Mouse (Mus musculus) lung, postnatal 4 days (tissue): ENCODE results near the gene 6030408B16Rik.

Experiments used
- DNase-seq, 2 experiments: peaks; one replicate each; pipeline ENCODE4 v3.0.0; 2021

Gene 6030408B16Rik

DNA sequence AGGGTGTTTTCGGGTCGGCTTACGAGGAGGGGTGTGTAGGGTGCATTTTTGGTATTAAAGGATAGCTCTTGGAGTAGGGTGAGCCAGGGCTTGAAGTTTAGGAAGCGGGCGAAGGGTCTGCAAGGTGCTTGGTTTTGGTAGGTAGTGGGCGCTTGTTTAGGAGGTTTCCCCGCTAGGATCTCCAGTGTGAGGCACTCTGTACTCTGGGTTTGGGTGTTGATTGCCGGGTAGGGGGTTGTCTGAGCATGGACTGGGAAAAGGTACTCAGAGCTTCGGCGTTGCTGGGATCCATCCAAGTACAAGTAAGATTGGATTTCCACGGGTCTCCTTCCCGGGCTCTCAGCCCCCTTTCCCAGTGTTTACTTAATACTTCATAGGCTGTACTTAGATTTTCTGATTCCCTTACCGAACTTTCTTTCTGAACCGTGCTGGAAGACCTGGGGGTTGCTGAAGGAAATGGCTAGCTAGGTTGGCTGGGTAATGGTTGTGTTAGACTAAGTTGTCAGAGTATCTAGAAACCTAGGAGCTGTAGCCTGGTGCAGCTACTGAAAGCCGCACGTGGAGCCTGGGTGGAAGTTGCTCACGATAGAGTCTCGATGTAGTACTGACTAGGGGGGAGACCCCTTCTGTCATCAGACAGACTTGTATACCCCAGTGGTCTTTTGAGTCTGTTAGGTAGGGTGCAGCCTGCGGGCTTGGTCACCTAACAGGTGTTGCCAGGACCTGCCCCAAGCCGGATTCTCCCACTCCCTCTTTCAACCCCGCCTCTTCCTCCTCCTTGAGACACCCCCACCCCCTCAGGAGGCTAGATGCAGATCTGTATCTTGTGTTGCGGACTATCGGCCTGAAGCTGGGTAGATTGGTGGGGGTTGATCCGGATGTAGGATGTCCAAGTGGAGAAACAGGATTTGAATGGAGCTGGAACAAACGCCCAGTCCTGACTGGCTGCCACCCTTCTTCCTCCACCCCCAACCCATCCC, 25.7 kb upstream of the 6030408B16Rik start:
- DNase-seq, result peak; percentile 69

DNA sequence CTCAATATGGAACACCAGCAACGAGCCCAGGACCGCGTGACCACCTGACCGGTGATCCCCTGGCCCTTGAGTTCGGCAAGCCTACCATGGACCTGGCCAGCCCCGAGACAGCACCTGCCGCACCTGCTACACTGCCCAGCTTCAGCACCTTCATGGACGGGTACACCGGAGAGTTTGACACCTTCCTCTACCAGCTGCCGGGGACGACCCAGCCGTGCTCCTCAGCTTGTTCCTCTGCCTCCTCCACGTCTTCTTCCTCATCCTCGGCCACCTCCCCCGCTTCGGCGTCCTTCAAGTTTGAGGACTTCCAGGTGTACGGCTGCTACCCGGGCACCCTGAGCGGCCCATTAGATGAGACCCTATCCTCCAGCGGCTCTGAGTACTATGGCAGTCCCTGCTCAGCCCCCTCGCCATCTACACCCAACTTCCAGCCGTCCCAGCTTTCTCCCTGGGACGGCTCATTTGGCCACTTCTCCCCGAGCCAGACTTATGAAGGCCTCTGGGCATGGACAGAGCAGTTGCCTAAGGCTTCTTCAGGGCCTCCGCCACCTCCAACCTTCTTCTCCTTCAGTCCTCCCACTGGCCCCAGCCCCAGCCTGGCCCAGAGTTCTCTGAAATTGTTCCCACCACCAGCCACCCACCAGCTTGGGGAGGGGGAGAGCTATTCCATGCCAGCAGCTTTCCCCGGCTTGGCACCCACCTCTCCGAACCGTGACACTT, 22.8 kb upstream of the 6030408B16Rik start:
- peak in 1 of 2 experiments; percentile 25 for DNase-seq

DNA sequence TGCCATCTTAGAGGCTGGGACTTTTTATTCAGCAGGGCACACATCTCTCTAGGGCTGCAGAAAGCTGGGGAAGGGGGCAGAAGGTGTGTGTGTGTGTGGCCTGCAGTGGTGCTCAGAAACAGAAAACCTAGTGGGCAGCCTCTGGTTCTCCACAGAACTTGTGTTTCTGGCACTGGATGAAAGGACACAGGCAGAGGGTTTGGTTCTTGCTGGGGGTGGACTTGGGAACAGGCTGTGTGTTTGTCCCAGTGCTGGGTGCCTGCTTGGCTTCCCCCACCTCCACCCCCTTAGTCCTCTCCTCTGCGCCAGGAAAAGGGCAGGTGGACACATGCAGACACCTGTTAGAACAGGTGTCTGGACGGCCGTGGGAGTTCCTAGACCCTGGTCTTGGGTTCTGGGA, 21.9 kb upstream of the 6030408B16Rik start:
- no peak for DNase-seq

DNA sequence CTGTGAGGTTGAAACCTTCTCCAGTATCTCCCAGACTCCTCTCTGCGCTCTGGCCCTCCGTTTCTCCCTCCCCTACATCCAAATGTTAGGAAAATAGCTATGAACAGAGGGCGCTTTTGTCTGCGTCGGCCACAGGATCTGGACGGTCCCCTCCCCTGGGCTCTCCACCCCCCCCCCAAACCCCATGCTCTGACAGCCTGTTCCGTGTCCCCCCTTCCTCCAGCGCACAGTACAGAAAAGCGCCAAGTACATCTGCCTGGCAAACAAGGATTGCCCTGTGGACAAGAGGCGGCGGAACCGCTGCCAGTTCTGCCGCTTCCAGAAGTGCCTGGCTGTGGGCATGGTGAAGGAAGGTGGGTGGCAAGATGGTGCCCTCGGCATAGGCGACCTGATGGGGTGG, 21.5 kb upstream of the 6030408B16Rik start:
- peak in 1 of 2 experiments; percentile 18 for DNase-seq

DNA sequence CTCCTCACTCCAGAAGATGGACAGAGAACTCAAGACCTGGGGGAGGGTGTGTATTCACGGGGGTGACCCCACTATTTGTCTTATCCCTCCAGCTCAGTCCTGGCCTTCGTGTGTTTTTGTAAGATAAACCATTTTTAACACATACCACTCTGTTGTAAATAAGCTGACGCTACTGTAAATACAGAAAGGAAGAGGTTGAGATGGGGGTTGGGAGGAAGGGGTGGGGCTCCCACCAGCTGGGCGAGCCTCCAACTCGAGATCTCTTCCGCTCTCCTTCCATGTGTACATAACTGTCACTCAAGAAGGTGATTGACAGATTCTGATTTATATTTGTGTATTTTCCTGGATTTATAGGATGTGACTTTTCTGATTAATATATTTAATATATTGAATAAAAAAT, 18.6 kb upstream of the 6030408B16Rik start:
- peak in 1 of 2 experiments; percentile 49 for DNase-seq

DNA sequence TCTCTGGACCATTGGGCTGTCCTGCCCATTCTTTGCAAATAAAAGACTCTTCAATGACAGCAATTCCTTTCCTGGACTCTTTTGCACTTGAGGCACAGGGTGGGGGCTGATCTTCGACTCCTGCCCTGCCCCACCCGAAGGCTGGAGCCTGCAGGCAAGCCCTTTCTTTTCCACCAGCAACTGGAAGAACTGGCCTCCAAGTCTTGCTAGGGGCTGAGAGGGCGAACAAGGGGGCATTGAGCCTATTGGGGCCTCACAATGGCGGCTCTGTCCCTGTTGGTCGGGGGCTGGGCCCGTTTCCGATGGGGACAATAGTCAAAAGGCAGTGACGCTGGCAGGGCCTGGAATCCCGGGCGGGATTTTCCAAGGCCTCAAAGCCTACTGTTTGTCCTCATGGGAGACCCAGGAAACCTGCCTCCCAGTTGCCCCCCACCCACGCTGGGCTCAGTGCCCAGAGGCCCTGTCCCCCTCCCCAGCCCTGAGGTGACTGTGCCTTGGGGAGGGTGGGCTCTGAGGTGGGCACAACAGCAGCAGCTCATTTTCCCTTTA, 15.6 kb upstream of the 6030408B16Rik start:
- peak in 1 of 2 experiments; percentile 18 for DNase-seq

DNA sequence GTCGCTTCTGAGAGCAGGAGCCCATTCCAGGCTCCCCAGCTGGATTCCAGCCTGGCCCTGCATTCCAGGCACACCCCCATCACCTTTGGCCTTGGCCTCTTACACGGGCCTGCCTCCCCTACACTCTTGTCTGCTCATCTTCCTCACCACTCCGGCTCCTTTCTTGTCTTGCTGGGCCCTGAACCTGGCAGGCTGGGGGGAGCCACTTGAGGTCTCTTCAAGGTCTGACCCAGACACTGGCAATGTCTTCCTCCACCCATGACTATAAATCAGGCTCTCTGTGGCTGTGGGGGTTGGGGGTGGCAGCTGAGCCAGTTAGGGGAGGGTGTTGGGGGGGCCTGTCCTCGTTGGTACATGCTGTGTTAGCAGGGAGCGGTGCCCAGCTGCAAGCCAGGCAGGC, 14.4 kb upstream of the 6030408B16Rik start:
- DNase-seq, result peak in 1 of 2 experiments; percentile 19

DNA sequence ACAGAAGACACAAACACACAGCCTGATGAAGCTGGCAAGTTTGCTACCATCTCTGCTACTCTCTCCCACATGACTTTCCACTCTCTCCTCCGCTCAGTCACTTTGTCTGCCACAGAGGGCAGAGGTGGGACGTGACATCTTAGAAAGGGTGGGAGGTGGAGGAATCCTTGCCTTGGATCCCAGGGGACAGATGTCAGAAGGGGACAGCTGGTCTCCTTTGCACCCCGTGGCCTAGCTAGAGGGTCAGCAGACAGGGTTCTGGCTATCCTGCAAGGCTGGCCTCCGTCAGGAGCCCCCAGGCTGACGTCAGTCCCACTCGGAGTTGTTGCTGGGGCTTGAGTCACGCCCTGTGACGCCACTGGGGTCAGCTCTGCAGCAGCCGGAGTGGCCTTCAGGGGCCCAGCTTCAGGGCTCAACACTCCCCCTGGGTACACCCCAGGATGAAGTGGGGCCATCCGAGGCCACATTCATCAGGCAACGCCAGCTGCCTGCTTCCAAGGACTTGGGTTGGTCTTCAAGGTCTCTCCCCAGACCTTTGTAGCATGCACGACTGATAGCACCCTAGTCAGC, 13.5 kb upstream of the 6030408B16Rik start:
- DNase-seq, result peak in 1 of 2 experiments; percentile 38

DNA sequence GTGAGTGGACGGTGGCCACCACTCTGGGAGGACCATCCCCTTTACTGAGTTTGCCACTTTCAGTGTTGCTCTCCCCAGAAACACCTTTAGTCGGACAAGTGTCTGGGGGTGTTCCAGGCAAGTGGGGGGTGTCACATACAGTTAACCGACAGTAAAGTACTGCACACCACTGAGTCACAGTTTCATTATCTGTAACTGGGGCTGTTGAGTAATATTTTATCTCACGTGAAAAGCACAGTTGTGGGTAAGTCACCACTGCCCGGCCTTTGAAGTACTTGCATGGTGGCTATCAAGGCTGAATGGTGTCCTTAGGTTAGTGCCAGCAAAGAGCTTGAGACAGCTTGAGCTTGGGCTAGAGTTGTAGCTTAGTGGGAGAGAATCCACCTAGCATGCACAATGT, 10.5 kb upstream of the 6030408B16Rik start:
- no peak for DNase-seq

DNA sequence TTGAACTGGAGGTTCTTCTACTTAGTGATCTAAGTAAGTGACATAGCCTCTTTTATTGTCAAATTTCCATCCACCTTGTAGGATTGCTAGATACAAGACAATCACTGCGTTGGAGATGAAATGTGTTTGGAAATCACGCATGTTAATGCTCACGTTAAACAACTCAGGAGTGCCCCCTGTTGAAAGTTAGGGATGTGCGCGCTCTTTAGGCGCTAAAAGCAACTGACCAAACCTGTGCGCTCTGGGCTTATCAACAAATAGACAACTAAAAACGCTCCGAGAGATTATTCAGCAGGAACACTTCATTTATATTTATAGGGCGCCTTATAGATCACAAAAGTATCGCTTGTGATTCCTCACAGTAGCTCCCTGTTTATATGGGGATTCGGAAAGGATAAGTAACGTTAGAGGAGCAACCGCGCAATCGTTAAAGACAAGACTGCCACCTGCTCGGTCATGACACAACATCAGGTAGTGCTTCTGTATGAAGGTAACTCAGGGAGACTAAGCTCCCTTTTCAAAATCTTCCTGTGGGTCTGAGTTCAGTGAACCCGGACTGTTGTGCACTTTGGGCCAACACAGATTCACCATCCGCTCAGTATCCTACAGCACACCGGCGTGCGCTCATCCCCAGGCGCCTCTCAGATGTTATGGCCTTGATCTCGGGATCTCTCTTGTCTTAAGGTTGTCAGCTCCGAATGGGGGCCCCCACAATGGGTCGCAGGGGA, 9.7 kb upstream of the 6030408B16Rik start:
- peak; percentile 60 to 77 for DNase-seq

DNA sequence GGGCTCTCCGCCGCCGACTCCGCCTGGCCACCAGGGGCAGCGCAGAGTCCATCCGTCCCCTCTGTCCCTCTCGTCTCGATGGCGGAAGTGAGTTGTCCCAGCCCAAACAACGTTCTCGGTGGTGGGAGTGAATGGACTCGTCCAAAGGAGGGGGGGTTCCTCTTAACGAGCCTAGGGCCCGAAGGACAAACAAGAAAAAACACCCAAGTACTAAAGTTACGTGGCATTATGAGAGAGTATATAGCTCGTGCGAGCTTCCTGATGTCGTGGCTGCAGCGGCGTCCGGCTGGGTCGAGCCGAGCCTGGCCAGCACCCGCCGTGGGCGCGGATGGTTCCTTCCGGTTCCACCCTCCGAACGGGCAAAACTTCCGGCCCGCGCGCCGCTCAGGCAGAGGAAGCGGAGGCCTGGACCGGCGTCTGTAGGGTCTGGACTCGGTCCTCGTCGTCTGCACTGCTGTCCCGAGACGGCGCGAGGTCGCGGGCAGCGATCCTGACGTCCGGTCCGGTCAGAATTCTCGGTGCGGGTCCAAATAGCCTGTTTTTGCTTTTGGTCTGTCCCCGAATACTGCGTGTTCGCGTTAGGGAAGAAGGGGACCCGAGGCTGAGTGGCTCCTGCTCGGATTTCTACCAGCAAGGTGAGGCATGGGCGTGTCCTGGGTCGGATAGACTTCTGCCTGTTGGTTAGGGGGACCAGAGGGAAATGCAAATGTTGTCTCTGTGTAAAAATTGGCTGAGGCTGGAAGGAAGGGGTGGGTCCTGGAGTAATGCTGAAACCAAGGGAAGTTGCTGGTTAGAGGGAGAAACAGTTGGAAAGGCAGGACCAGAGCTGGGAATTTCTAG, 8.9 kb upstream of the 6030408B16Rik start, which contains the start of gene Atg101:
TSS of gene Atg101 (plus strand) at position 362 of the 840 bp plus-strand sequence.
- DNase-seq, result peak; percentile 93 to 94

DNA sequence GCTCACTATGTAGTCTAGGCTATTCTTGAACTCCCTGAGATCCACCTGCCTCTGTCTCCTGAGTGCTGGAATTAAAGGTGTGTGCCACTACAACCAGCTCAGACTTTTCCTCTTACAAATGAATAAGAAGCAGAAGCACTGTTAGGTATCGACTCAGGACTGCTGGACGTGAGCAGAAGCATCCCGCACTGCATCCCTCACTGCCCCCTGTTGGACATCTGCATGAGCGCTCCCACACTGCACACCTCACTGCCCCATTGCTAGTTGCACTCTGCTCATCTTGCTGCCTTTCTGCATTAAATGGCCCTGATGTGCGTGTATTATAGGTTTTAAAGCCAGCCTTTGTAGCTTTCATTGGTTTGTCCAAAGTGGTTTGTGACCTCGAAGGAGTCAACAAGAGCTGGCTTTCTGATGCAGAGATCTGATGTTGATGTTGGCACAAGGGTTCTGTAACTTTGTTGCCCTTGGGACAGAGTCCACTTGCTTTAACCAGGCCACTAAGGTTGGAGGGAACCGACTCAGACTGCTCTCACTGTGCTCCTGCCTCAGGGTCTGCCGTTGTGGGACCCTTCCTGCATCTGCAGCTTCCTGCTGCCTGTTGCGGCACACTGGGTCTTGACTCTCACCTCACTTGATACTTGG, 6.8 kb upstream of the 6030408B16Rik start:
- DNase-seq, result no peak

DNA sequence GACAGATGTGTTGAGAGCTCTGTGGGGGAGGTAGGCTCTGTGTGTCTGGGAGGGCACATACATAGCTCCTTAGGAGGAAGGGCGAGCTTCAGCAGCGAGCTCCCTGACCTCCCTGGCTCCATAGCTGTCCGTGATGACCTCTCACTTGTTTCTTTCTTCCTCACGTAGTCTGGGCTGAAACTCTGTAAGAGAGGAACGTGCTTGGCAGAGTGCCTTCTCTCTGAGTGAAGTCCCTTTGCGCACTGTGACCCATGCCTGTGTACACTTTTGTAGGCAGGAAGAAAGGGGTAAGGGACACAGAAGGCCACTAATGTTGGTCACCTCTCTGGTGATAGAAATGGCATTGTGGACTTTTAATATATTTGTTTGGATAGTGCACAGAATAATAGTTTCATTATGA, 5.7 kb upstream of the 6030408B16Rik start:
- no peak for DNase-seq

DNA sequence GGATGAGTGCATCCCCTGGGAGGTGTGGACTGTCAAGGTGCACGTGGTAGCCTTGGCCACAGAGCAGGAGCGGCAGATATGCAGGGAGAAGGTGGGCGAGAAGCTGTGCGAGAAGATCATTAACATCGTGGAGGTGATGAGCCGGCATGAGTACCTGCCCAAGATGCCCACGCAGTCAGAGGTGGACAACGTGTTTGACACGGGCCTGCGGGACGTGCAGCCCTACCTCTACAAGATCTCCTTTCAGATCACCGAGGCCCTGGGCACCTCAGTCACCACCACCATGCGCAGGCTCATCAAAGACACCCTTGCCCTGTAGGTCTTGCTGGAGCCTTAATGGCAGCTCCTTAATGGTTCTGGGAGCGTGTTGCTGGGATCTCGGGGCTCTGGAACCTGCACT, 2.7 kb upstream of the 6030408B16Rik start:
- DNase-seq, result no peak

DNA sequence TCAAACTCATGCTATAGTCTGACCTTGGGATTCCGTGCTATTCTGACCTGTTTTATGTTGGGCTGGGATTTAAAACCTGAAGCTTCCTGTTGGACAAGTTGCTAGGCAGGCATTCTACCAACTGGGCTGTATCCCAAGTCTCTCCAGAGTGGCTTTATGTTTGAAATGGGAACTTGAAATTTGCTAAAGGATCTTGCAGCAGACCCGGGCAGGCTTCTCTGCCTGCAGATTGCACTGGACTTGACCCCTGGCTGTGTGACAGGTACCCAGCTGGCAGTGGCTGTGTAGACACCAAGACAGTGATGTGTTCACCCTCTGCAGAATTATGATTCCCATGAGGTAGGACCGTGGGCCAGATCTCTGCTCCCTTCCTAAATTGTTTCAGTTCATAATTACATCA, 1.0 kb upstream of the 6030408B16Rik start:
- peak in 1 of 2 experiments; percentile 67 for DNase-seq

DNA sequence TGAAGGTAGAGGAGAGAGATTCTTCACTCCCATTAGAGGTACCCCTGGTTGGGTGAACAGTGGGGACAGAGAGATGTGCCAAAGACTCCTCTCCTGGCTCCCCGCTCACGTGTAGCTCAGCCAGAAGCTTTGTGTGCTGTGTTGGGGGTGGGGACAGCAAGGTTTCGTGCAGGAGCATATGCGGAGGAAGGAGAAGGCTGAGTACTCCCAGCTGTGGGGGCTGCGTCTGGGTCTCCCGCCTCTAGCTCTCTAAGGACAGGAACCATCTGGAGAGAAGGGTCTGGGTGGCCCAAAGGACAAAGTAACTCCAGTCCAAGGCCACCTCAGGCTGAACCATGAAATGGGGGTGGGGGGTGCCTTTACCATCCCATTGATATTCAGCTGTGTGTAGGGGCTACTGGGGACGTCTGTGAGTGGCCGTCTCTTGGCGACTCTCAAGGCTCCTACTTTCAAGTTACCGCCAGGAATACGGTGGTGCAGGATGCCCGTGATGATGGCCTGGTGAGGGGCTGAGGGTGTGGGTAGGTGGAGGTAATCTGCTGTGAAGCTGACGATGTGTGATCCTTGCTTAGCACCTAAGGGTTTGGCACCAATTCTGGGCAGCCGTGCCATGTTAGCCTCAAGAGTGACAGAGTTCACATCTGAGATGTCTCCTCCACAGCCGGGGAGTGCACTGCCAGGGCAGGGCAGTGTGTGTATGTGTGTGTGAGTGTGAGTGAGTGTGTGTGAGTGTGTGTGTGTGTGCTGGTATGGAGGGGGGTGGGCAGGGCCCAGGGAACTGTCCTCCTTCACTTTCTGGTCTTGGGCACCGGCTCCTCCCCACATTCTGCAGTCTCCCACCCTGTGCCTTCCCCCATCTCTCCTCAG, 1.2 kb downstream of the 6030408B16Rik start:
- DNase-seq, result peak; percentile 51 to 86

DNA sequence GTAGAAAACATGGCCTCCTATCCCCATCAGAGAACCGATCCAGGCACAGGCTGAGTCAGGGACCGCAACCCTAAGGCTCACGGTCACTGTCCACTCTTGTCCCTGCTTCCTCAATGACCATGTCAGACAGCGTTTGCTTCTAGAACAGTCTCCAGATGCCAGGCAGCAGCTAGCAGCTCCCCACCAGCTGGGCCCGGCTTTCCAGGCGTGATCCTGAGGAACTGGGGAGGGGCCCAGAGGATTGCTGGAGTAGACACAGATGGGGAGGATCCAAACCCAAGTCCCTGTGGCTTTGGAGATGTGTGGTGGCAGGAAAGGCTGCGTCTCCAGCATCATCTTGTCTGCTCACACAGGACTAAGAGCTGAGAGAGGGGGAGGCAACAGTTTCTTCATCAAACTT, 2.1 kb downstream of the 6030408B16Rik start:
- DNase-seq, result peak; percentile 58 to 89

DNA sequence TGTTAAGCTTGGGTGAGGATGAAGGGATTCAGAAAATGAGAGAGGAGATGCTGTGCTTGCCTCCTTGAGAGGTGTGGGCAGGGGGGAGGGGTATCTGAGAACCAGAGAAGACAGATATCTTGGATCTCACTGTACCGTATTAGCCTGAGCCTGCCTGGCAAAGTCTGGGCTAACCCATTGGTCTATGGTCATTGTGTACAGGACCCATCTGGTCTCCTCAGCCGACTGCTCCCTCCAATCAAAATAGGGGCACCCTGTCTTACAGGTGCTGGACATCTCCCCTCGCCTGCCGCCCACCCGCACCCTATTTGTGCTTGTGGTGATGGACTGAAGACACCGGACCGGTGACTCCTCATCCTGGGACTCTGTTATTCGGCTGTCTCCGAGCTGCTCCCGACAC, 2.6 kb downstream of the 6030408B16Rik start:
- no peak for DNase-seq

DNA sequence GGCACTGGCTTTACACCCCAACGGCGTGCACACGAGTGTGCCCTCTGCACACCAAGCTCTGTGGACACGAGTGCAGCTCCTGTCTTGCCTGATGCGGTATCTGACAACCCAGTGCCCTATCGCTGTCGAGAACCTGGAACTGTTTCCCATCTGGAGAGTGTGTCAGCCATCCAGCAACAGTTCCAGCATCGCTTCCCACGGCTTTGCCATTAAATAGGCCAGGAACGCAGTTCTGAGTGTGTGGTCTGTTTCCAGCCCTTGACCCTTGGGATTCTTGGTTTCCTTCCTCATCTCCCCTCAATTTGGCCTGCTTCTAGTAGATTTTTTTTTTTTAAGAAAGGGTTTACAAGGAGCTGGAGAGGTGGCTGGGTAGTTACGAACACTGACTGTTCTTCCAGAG, 3.1 kb downstream of the 6030408B16Rik start:
- DNase-seq, result no peak

DNA sequence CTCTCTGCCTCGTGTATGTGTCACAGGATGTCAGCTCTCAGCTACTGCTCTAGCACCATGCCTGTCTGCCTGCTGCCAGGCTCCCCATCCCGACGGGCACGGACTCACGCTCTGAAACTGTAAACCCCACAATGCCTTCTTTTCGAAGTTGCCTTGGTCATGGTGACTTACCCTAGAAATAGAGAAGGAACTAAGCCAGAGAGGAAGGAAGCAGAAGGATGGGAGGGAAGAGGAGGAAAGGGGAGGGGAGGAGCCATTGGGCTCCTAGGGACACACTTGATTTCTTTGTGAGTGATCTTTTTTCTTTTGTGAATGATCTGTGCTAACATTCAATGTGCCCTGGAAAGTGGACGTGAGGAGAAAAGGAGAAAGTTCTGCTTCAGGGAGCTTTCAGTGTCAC, 5.0 kb downstream of the 6030408B16Rik start:
- DNase-seq, result no peak
